Mouse (Mus musculus): ENCODE results near the gene B830017H08Rik.

DNA sequence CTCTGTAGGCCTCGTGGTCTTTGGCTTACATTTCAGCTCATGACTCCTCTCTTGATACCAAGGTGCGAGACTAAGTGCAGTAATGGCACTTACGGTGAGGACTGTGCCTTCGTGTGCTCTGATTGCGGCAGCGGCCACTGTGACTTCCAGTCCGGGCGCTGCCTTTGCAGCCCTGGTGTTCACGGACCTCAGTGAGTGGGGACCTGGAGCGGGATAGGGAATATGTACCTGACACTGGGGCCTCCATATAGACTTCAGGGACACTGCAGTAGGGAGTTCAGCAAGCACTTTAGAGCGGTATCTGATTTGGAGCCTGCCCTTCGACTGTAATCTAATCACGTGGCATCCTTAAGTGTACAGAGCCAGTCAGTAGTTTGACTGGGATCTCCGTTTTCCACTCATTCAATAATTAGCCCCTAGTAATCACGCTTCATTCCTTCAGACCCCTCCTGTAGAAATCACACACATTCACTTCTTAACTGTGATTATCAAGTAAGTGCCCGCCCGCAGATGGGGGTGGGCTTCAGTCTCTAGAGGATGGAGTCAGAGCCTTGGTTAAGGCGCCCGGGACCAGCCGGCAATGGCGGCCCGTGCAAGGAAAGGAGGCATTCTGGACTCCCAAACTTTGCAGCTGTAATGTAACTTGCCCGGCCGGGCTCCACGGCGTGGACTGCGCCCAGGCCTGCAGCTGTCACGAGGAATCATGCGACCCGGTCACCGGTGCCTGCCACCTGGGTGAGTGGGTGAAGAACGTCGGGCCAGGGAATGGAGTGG is 29.1 kb upstream of the B830017H08Rik start:
- TF ChIP-seq POLR2A (IDR thresholded peaks at IDR 0.05; ENCODE audit: low read depth, low read length) (no peak), CTCF (IDR thresholded peaks at IDR 0.05; ENCODE audit: extremely low read depth, insufficient read depth, insufficient read length, insufficient replicate concordance) (no peak)

All from spleen, adult 2 months (tissue).